Mouse (Mus musculus): Measurements from ENCODE around the gene Cbx2. TPM values are rescaled to one million over a fixed set of nuclear protein-coding genes. Genes with fewer than 3 reads are reported as not detected.

Cbx2 gene
- polyA plus RNA-seq, 1 experiment from 2014 or later, result 24.9 TPM

GRCm38 (mm10) chr11:119024260-119024659, 1.5 kb downstream of the Cbx2 start:
- peak overlapping the region; percentile 89 for H3K27ac ChIP-seq (ENCODE audit: low read length)
- H3K4me3 ChIP-seq (ENCODE audit: low read depth, low read length), result peak overlapping the region; percentile 92
- H3K36me3 ChIP-seq (ENCODE audit: control insufficient read depth, insufficient read depth, low read length), result peaks cover 30% of the 10 kb centered on the region
- peak overlapping the region; percentile 75; the same call in 1 of the 2 replicates for H3K9ac ChIP-seq (replicated peaks; ENCODE audit: low read depth, low read length)
- H3K27me3 ChIP-seq (ENCODE audit: control insufficient read depth, insufficient read depth, low read length), result no peaks in the 10 kb centered on the region
- H3K4me1 ChIP-seq (ENCODE audit: control insufficient read depth, insufficient read depth, low read length), result peaks cover 35% of the 10 kb centered on the region
- H3K4me2 ChIP-seq (replicated peaks; ENCODE audit: low read depth, low read length), result peak overlapping the region; percentile 78
- 7% methylated on average over 7 of the region's 7 CpGs for WGBS
- H3K9me3 ChIP-seq (ENCODE audit: control insufficient read depth, low read depth, low read length), result no peaks in the 10 kb centered on the region
- ATAC-seq (ENCODE audit: insufficient number of reproducible peaks, insufficient read depth, low FRiP score, low read depth), result no peak

GRCm38 (mm10) chr11:119026203-119026602, 3.4 kb downstream of the Cbx2 start:
- Histone ChIP-seq H3K9ac (replicated peaks; ENCODE audit: low read depth, low read length) (no peak overlapping the region), H3K27me3 (ENCODE audit: control insufficient read depth, insufficient read depth, low read length) (no peaks in the 10 kb centered on the region), H3K27ac (ENCODE audit: low read length) (no peak overlapping the region), H3K36me3 (ENCODE audit: control insufficient read depth, insufficient read depth, low read length) (peaks cover 38% of the 10 kb centered on the region), H3K4me2 (replicated peaks; ENCODE audit: low read depth, low read length) (no peak overlapping the region), H3K4me1 (ENCODE audit: control insufficient read depth, insufficient read depth, low read length) (peaks cover 35% of the 10 kb centered on the region), H3K4me3 (ENCODE audit: low read depth, low read length) (no peak overlapping the region), H3K9me3 (ENCODE audit: control insufficient read depth, low read depth, low read length) (no peaks in the 10 kb centered on the region)
- 58% methylated on average over 12 of the region's 12 CpGs for WGBS
- no peak for ATAC-seq (ENCODE audit: insufficient number of reproducible peaks, insufficient read depth, low FRiP score, low read depth)

GRCm38 (mm10) chr11:119033874-119034558, 11.3 kb downstream of the Cbx2 start:
- no peak overlapping the region for H3K27ac ChIP-seq (ENCODE audit: low read length)
- WGBS, result 2% methylated on average over 26 of the region's 26 CpGs
- H3K4me3 ChIP-seq (ENCODE audit: low read depth, low read length), result 0 out of 2 replicates have a peak overlapping the region, but pooled peaks have one; percentile 14
- H3K27me3 ChIP-seq (ENCODE audit: control insufficient read depth, insufficient read depth, low read length), result peaks cover 15% of the 10 kb centered on the region
- no peaks in the 10 kb centered on the region for H3K9me3 ChIP-seq (ENCODE audit: control insufficient read depth, low read depth, low read length)
- peaks cover 17% of the 10 kb centered on the region; the same call in 1 of the 2 replicates for H3K4me1 ChIP-seq (ENCODE audit: control insufficient read depth, insufficient read depth, low read length)
- H3K9ac ChIP-seq (replicated peaks; ENCODE audit: low read depth, low read length), result no peak overlapping the region
- no peak for ATAC-seq (ENCODE audit: insufficient number of reproducible peaks, insufficient read depth, low FRiP score, low read depth)
- H3K36me3 ChIP-seq (ENCODE audit: control insufficient read depth, insufficient read depth, low read length), result peaks cover 15% of the 10 kb centered on the region
- peak overlapping the region; percentile 37 for H3K4me2 ChIP-seq (replicated peaks; ENCODE audit: low read depth, low read length)

GRCm38 (mm10) chr11:119034635-119035034, 11.9 kb downstream of the Cbx2 start:
- no peak overlapping the region for H3K27ac ChIP-seq (ENCODE audit: low read length)
- H3K4me2 ChIP-seq (replicated peaks; ENCODE audit: low read depth, low read length), result peak overlapping the region; percentile 37
- H3K4me1 ChIP-seq (ENCODE audit: control insufficient read depth, insufficient read depth, low read length), result peaks cover 23% of the 10 kb centered on the region
- no peak overlapping the region for H3K9ac ChIP-seq (replicated peaks; ENCODE audit: low read depth, low read length)
- H3K27me3 ChIP-seq (ENCODE audit: control insufficient read depth, insufficient read depth, low read length), result peaks cover 15% of the 10 kb centered on the region
- peaks cover 10% of the 10 kb centered on the region; the same call in 1 of the 2 replicates for H3K36me3 ChIP-seq (ENCODE audit: control insufficient read depth, insufficient read depth, low read length)
- ATAC-seq (ENCODE audit: insufficient number of reproducible peaks, insufficient read depth, low FRiP score, low read depth), result no peak
- H3K9me3 ChIP-seq (ENCODE audit: control insufficient read depth, low read depth, low read length), result no peaks in the 10 kb centered on the region
- 0 out of 2 replicates have a peak overlapping the region, but pooled peaks have one; percentile 14 for H3K4me3 ChIP-seq (ENCODE audit: low read depth, low read length)
- WGBS, result 3% methylated on average over 19 of the region's 19 CpGs

- H3K27me3 ChIP-seq (ENCODE audit: control insufficient read depth, insufficient read depth, low read length), result peaks cover 15% of the 10 kb centered on the region
- WGBS, result 6% methylated on average over 21 of the region's 21 CpGs
- peaks cover 9% of the 10 kb centered on the region; the same call in 1 of the 2 replicates for H3K36me3 ChIP-seq (ENCODE audit: control insufficient read depth, insufficient read depth, low read length)
- no peak overlapping the region for H3K4me3 ChIP-seq (ENCODE audit: low read depth, low read length)
- no peak overlapping the region for H3K27ac ChIP-seq (ENCODE audit: low read length)
- no peak overlapping the region for H3K4me2 ChIP-seq (replicated peaks; ENCODE audit: low read depth, low read length)
- H3K4me1 ChIP-seq (ENCODE audit: control insufficient read depth, insufficient read depth, low read length), result peaks cover 28% of the 10 kb centered on the region
- no peak for ATAC-seq (ENCODE audit: insufficient number of reproducible peaks, insufficient read depth, low FRiP score, low read depth)
- H3K9me3 ChIP-seq (ENCODE audit: control insufficient read depth, low read depth, low read length), result no peaks in the 10 kb centered on the region
- no peak overlapping the region for H3K9ac ChIP-seq (replicated peaks; ENCODE audit: low read depth, low read length)
Observed at GRCm38 (mm10) chr11:119035094-119035685, 12.4 kb downstream of the Cbx2 start.

- Histone ChIP-seq H3K4me3 (ENCODE audit: low read depth, low read length) (no peak overlapping the region), H3K27me3 (ENCODE audit: control insufficient read depth, insufficient read depth, low read length) (peaks cover 15% of the 10 kb centered on the region), H3K9me3 (ENCODE audit: control insufficient read depth, low read depth, low read length) (no peaks in the 10 kb centered on the region), H3K4me2 (replicated peaks; ENCODE audit: low read depth, low read length) (no peak overlapping the region), H3K27ac (ENCODE audit: low read length) (no peak overlapping the region), H3K9ac (replicated peaks; ENCODE audit: low read depth, low read length) (no peak overlapping the region), H3K36me3 (ENCODE audit: control insufficient read depth, insufficient read depth, low read length) (peaks cover 4% of the 10 kb centered on the region; the same call in 1 of the 2 replicates), H3K4me1 (ENCODE audit: control insufficient read depth, insufficient read depth, low read length) (peaks cover 28% of the 10 kb centered on the region)
- ATAC-seq (ENCODE audit: insufficient number of reproducible peaks, insufficient read depth, low FRiP score, low read depth), result no peak
- 5% methylated on average over 21 of the region's 21 CpGs for WGBS
Observed at GRCm38 (mm10) chr11:119035686-119036165, 13.0 kb downstream of the Cbx2 start.

- Histone ChIP-seq H3K9me3 (ENCODE audit: control insufficient read depth, low read depth, low read length) (no peaks in the 10 kb centered on the region), H3K4me1 (ENCODE audit: control insufficient read depth, insufficient read depth, low read length) (peaks cover 29% of the 10 kb centered on the region), H3K4me2 (replicated peaks; ENCODE audit: low read depth, low read length) (no peak overlapping the region; the same call in 1 of the 2 replicates), H3K27me3 (ENCODE audit: control insufficient read depth, insufficient read depth, low read length) (peaks cover 17% of the 10 kb centered on the region), H3K36me3 (ENCODE audit: control insufficient read depth, insufficient read depth, low read length) (peaks cover 4% of the 10 kb centered on the region; the same call in 1 of the 2 replicates), H3K27ac (ENCODE audit: low read length) (no peak overlapping the region), H3K9ac (replicated peaks; ENCODE audit: low read depth, low read length) (no peak overlapping the region), H3K4me3 (ENCODE audit: low read depth, low read length) (no peak overlapping the region)
- no peak for ATAC-seq (ENCODE audit: insufficient number of reproducible peaks, insufficient read depth, low FRiP score, low read depth)
- 9% methylated on average over 15 of the region's 15 CpGs for WGBS
Observed at GRCm38 (mm10) chr11:119036447-119036846, 13.7 kb downstream of the Cbx2 start.

GRCm38 (mm10) chr11:119036934-119037779, 14.4 kb downstream of the Cbx2 start:
- no peak overlapping the region for H3K27ac ChIP-seq (ENCODE audit: low read length)
- H3K4me3 ChIP-seq (ENCODE audit: low read depth, low read length), result peak overlapping the region; percentile 42
- H3K4me1 ChIP-seq (ENCODE audit: control insufficient read depth, insufficient read depth, low read length), result peaks cover 36% of the 10 kb centered on the region
- WGBS, result 3% methylated on average over 57 of the region's 57 CpGs
- peaks cover 4% of the 10 kb centered on the region; the same call in 1 of the 2 replicates for H3K36me3 ChIP-seq (ENCODE audit: control insufficient read depth, insufficient read depth, low read length)
- peaks cover 24% of the 10 kb centered on the region for H3K27me3 ChIP-seq (ENCODE audit: control insufficient read depth, insufficient read depth, low read length)
- no peak for ATAC-seq (ENCODE audit: insufficient number of reproducible peaks, insufficient read depth, low FRiP score, low read depth)
- 0 out of 2 replicates have a peak overlapping the region, but pooled peaks have one; percentile 22 for H3K9ac ChIP-seq (replicated peaks; ENCODE audit: low read depth, low read length)
- no peaks in the 10 kb centered on the region for H3K9me3 ChIP-seq (ENCODE audit: control insufficient read depth, low read depth, low read length)
- peak overlapping the region; percentile 76 for H3K4me2 ChIP-seq (replicated peaks; ENCODE audit: low read depth, low read length)

Measured in stomach, embryonic 14.5 days (tissue).